Mouse (Mus musculus) MEL (cell line): ENCODE results near the gene Vtn.

Experiments
- CTCF ChIP-seq, 3 experiments: IDR thresholded peaks in 2 of 3; conservative IDR thresholded peaks in 1 of 3; 2 replicates each; pipeline ENCODE4 v1.5.1; 2011 to 2012; ENCODE audit warnings: low read length in 3 of 3, low read depth in 2 of 3, mild to moderate bottlenecking in 2 of 3, improper control_type of control experiment in 1 of 3, inconsistent platforms in 1 of 3, mixed read lengths in 1 of 3, moderate library complexity in 1 of 3; ENCODE audit not compliant: control insufficient read depth in 1 of 3, insufficient read depth in 1 of 3, poor library complexity in 1 of 3, severe bottlenecking in 1 of 3
- POLR2AphosphoS5 ChIP-seq: IDR thresholded peaks from 2 replicates; pipeline ENCODE4 v1.6.1; 2012; ENCODE audit warnings: low read depth, borderline replicate concordance, mild to moderate bottlenecking, inconsistent platforms, low read length, moderate library complexity, mixed read lengths

DNA sequence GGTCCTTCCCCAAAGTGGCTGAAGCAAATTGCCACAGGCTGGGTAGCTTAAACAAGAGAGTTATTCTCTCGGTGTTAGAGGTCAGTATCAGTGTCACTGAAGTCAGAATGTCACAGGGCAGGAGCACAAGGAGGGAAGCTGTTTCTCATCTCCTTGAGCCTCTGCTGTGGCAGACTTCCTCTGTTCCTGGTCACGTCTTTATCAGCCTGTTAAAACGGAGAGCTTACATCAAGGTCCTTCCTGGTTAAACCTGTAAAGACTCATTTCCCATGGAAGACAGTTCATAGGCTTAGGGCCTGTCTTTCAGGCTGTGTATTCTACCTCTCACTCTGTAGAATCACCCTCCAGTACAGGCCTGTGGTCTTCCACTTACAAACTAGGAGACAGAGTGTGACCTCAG, 31.0 kb upstream of the Vtn start:
- TF ChIP-seq CTCF (IDR thresholded peaks at IDR 0.05 in 2 of 3, conservative IDR thresholded peaks at IDR 0.05 in 1 of 3; ENCODE audit: control insufficient read depth in 1 of 3, insufficient read depth in 1 of 3, low read depth in 2 of 3, low read length in 3 of 3, poor library complexity in 1 of 3, severe bottlenecking in 1 of 3) (no peak), POLR2AphosphoS5 (no peak)
